Mouse (Mus musculus): ENCODE measurements around the gene D630039A03Rik.

Gene D630039A03Rik

DNA sequence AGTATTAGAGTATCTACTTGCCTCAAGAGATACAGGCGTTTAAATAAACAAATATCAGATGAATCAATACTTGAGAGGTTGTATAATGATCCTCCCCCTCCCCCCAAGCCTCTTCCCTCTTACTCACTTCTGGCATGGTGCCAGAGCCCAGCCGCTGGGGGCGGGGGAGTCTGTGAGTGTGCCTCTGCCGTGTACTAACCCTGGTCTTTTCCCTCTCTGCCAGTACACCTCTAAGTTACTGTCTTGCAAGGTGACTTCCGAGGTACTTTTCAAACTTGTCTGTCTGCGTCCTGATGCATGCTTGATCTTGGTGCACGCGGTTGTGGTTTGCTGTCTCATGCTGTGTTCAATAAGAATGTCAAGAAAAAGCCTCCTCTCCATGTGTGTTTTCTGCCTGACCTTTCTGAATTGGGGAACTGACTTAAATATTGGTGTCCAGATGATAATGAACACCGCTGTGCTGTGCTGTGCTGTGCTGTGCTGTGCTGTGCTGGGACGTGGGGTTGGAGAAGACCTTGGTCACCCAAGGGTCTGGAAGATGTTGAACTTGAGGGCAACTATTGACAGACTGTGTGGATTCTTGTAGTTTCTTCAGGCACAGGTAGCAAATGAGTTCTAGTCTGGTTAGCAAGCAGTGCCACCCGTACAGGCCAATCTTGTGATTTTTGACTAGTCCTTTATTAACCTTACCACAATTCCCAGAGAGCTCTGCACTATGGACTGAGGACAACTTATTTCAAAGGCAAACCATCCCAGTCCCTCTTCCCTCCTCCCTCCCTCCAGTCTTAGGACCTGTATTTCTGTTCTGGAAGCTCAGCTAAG lies 29.8 kb downstream of the D630039A03Rik start:
- no peak for DNase-seq

- no peak for DNase-seq
Measured at GRCm38 (mm10) chr4:57885186-57885585, 30.9 kb downstream of the D630039A03Rik start.

DNA sequence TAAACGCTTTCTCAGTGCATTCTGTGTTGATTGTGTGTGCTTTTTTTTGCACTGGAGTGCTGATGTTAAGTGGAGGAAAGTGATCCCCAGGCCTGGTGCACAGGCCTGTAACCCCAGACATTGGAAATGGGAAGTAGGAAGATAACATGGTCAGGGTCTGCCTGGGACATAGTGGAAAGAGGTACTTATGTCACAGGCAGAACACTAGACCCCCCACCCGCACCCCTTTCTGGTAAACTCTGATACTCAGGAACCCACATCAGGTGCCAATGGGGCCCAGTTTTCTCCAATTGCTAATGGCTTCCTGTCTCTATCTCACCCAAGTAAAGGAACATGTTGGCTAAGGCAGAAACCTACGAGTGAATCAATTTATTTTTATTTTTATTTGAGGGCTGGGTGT lies 31.6 kb downstream of the D630039A03Rik start:
- DNase-seq = no peak

DNA sequence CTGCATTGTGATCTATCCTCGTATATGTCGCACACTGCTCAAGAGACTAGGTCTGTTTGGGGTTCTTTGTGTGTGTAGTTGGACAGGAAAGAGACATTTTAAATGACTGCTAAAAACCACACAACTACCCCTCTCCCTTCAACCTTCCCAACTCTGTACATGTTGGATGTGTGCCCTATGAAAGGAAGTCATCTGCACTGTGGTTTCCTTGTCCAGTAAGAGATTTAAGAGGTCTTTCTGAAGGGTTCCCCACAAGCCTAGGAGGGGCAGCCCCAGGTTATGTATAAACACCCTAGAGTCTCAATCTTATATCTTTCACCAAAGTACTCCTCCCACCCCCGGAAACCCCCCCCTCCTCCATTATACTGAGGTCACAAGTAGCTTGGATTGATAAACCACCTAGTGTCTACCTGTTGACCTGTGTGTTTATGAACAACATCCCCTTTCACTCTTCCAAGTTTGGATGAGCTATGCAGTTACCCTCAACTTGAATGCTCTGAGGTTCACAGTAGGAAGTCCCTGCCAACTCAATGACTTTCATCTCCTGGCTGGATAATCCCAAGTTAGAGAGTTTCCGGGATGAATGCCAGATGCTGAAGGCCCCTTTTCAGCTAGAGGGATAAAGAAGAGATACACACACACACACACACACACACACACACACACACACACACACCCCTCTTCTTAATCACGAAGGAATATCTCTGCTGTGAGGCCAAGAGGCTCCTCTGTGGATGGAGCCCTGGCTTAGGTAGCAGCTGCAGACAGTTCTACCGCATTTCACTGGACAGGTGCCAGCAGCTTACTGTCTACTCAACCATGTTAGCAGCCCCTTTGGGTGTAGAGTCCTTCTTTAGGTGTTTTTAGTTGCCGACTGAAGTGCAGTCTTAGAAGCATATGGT lies 32.3 kb downstream of the D630039A03Rik start:
- DNase-seq = no peak

GRCm38 (mm10) chr4:57879804-57880357 lies 36.2 kb downstream of the D630039A03Rik start:
- peak; percentile 45 for DNase-seq

GRCm38 (mm10) chr4:57879137-57879536 lies 37.0 kb downstream of the D630039A03Rik start:
- no peak for DNase-seq

DNA sequence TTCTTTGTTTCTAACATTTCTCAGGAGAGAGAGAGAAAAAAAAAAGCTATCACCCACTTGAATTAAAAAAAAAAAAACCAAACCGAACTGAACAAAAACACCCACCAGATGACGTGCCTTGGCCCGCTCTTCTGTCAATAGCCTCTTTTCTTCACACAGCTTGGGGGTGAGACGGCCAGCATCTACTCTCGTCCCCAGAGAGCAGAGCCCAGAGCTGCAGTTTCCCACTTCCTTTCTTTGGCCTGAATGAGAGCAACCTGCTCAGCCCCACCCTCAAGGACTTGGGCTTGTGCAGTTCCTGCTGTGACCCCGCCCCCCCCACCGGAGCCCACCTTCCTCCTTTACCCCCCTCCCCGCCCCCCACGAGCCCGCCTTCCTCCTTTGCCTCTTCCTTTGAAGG lies 48.6 kb downstream of the D630039A03Rik start:
- DNase-seq = no peak

- no peak for DNase-seq
Measured at GRCm38 (mm10) chr4:57866990-57867389, 49.1 kb downstream of the D630039A03Rik start.

DNA sequence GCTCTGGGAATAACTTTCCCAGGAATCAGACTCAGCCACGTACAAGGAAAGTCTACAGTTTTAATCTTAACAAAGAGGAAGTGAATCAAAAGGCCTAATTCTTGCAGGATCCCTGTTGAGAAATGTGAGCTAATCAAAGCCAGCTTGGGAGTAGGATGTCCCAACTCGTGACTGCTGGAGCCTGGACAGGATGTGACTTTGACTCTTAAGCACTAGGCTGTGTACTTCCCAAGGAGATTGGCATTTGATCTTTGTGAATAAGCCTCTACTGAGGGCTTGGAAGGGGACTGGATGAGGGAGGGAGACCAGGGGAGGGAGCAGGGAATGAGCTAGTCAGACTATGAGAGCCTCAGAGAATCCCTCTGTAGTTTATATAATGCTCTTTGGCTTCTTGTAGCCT lies 50.0 kb downstream of the D630039A03Rik start:
- no peak for DNase-seq

GRCm38 (mm10) chr4:57862269-57862986 lies 53.7 kb downstream of the D630039A03Rik start:
- DNase-seq = no peak

DNA sequence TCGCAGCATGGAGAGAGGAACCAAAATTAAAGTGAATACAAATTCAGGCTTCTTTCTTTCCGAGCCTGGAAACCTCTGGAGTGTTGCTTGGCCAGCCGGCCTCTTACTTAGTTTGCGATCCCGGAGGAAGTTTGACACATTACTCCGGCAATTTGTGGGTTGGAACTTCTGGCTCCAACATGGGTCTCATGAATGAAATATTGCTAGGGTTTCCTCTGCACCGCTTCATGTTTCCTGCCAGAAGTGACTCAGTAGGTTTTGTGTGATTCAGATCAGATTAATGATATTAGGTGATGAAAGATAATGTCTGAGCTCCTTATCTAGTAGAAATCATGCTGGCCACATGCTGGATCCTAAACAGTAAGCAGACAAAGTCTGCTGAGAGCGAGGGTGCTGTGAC lies 54.2 kb downstream of the D630039A03Rik start:
- no peak for DNase-seq

GRCm38 (mm10) chr4:57861166-57861565 lies 54.9 kb downstream of the D630039A03Rik start:
- DNase-seq = no peak

GRCm38 (mm10) chr4:57860204-57860611 lies 55.9 kb downstream of the D630039A03Rik start:
- DNase-seq = no peak
